Mouse (Mus musculus): Measurements from ENCODE around the gene Copz2.
"Not testable (repeated sequence)": the region's sequence is repeated elsewhere in the genome, so short reads cannot be mapped to it uniquely, and the experiment has no call there.

Gene Copz2

DNA sequence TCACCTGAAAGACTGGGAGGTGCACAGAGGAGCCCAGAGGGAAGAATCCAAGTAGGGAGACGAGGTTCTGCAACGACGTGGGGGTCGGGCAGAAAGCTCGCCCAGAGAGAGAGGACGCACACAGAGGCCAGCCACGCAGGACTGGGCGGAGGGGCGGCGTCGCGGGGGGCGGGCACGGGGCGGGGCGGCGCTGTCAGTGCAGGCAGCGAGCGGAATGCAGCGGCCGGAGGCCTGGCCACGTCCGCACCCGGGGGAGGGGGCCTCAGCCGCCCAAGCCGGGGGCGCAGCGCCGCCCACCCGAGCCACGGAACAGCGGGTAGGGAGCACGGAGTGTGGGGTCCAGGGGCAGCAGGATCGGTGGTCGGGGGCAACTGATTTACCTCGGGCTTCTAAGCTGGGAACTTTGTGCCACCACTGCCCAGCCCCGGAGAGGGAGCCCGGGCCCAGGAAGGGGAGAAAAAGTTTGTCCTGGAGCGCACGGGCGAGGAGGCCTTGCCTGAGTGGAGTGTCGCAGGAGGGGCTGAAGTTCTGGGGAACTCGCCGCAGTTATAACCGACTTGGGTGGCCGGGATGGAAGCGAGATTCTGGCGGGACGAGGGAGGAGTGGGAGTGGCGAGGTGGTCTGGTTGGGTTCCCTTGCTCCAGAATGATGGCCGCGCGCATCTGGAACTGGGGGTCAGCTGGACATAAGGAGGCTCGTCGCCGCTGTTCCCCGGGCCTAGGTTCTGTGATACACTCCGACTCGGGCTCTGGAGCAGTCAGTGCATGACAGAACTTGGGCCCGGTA lies at the start of gene Copz2:
Copz2 (plus strand) TSS at position 190 of the 787 bp plus-strand sequence.
- no peak for DNase-seq (ENCODE audit: low spot score in 2 of 2)

DNA sequence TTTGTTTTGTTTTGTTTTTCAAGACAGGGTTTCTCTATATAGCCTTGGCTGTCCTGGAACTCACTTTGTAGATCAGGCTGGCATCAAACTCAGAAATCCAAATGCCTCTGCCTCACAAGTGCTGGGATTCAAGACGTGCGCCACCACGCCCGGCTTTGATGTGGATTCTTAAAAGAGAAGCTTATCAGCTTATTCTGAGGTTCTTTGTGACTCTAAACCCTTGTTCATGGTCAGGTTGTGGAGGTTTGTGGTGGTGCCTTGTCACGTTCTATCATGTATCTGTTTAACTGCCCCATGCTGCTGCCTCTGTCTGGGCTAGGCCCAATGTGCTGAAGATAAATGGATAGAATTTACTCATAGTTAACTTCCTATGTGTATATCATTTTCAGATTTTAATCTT lies 44.1 kb upstream of the Copz2 start:
- no peak for DNase-seq (ENCODE audit: low spot score in 2 of 2)

DNA sequence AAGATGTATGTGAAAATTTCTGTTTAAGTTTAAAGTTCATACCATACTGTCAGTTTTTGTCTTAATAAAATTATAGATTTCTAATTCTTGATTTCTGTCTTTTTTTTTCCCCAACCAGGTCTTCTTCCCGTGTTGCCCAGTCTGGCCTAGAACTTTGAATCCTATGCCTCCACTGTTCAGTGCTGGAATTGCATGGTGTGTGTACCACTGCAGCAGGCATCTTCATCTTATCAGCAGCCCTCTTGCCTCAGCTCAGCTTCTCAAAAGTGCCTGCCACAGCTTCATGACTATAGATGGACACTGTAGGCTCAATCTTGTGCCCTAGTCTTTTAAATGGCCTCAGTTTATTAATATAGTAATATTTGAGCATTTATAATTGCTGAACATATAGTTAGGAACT lies 41.6 kb upstream of the Copz2 start:
- no peak for DNase-seq (ENCODE audit: low spot score in 2 of 2)

DNA sequence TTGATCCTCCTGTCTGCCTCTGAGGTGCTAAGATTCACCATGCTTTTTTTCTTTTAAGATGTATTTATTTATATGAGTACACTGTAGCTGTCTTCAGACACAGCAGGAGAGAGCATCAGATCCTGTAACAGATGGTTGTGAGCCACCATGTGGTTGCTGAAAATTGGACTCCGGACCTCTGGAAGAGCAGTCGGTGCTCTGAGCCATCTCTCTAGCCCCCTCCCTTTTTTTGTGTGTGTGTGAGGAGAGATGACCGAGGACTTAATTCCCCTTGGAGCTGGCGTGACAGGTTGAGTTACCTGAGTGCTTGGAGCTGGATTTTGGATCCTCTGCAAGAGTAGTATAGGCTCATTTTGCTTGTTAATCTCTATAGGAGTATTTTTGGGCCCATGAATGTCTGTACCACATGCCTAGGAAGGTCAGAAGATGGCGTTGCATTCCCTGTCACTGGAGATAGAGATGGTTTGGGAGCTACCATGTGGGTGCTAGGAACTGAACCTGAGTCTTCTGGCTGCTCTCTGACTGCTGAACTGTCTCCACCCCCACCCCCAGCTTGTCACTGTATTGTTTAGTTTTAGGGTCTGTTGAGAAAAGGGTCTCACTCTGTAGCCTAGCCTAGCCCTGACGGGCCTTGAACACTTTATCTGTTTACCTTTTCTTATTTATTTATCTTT lies 40.0 kb upstream of the Copz2 start:
- DNase-seq (ENCODE audit: low spot score in 2 of 2): no peak

DNA sequence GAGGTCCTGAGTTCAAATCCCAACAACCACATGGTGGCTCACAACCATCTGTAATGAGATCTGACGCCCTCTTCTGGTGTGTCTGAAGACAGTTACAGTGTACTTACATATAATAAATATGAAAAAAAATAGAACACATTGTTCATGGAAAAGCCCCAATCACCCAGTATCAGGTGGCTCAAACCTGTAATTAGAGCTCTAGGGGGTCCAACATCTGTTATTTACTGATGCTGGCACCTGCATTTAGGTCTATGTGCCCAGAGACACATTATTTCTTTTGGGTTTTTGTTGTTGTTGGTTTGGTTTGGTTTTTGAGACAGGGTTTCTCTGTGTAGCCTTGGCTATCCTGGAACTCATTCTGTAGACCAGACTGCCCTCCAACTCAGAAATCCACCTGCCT lies 38.5 kb upstream of the Copz2 start:
- DNase-seq (ENCODE audit: low spot score in 2 of 2): not testable (repeated sequence)

DNA sequence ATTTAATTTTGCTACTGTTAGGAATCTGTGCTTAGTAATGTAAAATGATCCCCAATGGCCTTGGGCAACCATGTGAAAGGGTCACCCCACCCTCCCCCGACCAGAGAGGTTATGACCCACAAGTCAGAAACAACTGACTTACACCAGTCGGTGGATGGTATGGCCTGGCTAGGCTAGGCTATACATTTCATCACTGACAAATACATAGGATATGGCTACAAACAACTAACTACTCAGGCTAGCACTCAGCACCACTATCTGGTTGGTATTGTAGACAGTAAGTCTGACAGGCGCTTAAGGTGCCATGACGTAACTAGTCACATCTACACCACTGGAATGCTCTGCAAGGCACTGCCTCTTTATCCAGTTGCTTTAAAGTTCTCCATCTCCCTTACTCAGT lies 36.2 kb upstream of the Copz2 start:
- no peak for DNase-seq (ENCODE audit: low spot score in 2 of 2)

DNA sequence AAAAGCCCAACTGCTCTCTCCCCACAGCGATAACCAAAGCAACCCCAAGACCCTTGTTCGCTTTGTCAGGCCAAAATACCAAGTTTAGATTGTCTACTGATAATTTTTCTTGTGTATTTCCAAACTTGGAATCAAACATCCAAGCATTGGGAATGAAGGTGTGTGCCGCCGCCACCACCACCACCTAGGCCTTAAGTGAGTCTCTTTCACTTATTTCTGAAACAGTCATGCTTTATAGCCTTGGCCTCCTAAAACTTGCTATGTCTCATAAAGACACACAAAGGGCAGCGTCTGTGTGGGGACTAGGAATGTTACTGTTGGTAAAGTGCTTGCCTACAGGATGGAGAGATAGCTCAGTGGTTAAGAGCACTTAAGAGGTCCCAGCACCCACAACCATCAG lies 35.8 kb upstream of the Copz2 start:
- DNase-seq (ENCODE audit: low spot score in 2 of 2): no peak

DNA sequence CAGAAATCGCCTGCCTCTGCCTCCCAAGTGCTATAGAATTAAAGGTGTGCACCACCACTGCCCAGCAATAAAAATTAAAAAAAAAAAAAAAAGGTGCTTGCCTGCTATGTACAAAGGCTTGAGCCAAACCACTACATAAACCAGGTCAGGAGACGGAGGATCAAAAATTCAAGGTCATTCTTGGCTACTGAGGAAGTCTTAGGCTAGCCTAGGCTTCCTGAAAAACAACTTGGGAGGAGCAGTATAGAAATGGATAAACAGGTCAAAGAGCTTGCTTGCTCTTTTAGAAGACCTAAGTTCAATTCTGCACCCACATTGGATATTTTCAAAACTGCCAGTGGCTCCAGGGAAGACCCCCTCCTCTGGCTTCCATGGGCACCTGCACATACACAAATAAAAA lies 35.2 kb upstream of the Copz2 start:
- no peak for DNase-seq (ENCODE audit: low spot score in 2 of 2)

DNA sequence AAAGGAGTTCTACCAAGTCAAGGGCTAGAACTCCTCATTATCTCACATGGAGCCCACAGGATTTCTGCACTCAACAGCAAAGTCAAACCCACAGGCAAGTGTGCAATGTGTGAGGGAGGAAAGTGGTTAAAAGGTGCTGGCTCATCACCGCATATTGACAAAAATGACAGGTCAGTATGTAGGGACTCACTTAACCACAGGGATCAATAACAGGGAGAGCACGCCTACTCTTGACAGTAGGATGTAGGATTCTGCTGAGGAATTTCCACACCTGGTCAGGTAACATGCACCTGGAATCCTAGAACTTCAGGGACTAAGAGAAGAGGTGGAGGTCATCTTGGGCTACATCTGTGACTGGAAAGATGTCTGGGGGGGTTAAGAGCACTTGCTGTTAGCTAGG lies 33.8 kb upstream of the Copz2 start:
- DNase-seq (ENCODE audit: low spot score in 2 of 2): no peak

DNA sequence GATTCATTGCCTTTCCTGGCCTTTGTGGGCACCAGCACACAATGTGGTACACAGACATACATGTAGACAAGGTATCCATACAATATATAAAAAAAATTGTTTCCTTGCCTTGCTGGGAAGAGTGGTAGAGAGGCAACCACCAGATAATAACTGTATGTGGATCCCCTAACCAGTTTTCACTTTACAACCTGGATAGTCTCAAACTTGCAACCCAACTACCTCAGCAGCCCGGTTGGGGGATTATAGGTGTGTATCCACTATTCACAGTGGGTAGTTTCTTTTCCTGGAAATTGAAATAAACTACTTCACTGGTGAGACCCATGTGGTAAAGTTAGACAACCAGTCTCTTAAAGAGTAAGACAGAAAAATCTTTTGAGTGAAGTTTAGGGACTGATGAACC lies 33.2 kb upstream of the Copz2 start:
- DNase-seq (ENCODE audit: low spot score in 2 of 2): no peak

DNA sequence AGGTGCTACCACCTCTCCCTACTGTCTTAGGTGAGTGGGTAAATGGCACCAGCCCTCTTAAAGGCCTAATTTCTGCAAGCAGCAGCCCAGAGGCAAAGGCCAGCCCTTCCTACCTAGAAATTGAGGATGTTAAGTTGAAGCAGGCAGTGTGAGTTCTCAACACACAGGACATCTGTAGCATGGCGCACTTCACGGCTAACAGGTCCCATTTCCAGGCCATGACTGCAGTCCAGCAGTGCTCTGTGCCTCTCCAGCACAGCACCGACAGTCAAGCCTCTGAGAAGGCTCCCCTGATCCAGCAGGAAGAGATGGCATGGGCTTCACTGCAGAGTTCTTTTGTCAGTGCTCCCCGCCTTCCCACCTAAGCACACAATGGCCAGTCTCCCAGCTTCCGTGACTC lies 32.7 kb upstream of the Copz2 start:
- no peak for DNase-seq (ENCODE audit: low spot score in 2 of 2)

DNA sequence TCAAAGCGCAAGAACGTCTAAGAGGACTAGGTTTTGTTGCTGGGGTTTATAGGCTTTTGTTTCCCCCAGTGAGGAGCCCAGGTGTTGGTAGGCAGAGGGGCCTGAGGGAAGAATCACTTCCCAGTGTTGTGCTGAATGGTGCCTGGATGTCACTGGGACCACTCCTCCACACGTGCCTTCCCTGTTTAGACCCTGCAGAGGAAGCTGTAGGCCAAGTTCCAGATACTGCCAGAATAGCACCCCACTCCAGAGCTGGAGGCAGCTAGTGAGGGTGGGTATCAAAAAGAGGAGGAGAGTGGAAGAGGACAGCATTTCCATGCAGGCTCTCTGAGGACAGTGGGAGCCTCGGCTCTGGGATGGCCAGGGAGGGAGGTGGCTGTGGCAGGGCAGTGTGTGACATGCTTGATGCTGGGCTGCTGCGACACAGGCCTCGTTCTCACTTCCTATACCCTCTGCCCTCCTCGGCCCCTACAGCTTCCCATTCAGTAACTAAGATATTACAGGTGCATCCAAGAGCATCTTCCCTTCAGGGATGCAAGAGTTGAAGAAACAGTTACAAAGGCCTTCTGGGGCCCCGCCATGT lies 31.5 kb upstream of the Copz2 start:
- no peak for DNase-seq (ENCODE audit: low spot score in 2 of 2)

DNA sequence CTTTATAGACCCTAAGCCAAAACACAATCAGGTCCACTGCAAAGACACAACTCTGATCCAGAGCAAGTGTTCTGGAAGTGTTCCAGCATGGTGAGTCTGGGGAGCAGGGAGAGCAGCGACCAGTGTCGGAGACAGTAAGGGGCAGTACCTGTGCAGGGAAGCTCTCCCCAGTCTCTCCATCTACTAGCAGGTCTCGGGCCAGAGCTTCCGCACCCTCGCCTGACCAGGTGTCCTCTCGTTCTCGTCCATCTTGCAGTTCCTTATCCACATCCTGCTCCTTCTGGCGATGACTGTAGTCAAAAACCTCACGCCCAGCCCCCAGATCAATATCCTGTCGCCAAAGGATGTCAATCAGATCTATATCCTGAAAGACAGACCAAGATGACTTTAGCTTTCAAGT lies 27.7 kb upstream of the Copz2 start:
- DNase-seq (ENCODE audit: low spot score in 2 of 2): no peak

DNA sequence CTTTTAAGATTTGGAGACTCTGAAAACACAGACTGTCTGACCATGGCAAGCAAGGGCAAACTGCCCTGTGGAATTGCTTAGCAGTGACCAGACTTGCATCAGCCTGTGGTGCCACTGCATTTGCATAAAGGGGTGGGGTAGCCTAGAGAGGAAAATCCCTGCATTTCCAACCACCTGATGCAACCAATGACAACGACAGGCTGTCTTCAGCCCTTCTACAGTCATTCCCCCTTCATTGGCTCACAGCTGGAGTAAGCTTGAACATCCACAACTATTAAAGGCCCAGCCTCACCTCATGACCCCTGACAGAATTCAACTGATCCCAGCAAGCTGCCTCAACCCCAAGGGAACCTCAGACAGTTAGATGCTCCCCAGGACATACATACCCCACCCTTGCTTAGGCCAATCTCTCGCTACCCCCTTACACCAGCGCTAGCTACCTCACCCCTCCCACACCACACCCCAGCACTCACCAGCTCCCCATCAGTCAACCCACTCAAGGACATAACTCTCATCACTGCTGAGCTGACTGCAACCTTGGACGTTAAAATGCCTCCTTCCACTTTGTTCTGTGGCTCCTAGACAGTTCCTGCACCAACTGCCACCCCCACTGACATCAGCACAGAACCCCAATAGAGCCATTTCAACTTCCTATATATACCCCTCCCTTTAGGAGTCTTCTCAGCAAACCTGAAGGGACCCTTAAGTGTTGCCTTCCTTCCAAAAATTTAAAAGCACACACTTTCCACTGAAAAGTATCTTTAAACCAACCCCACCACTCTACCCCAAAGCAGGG lies 26.8 kb upstream of the Copz2 start:
- DNase-seq (ENCODE audit: low spot score in 2 of 2): no peak

DNA sequence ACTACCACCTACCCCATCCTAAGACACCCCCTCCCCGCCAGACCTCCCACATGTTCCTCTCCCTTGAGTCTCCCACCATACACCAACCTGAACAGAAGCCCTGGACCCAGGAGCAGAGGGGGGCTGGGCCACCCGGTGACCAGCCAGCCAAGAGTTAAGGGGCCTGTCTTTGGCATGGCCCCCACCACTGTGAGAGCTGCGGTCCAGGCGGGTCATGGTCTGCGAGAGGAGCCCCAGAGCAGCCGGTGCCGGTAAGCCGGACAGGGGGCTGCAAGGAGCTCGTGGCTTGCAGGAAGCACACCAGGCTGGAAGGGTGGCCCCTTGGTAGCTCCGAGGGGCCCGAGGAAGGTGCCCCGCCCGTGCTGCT lies 26.2 kb upstream of the Copz2 start:
- DNase-seq (ENCODE audit: low spot score in 2 of 2): peak in 1 of 2 experiments; percentile 16

DNA sequence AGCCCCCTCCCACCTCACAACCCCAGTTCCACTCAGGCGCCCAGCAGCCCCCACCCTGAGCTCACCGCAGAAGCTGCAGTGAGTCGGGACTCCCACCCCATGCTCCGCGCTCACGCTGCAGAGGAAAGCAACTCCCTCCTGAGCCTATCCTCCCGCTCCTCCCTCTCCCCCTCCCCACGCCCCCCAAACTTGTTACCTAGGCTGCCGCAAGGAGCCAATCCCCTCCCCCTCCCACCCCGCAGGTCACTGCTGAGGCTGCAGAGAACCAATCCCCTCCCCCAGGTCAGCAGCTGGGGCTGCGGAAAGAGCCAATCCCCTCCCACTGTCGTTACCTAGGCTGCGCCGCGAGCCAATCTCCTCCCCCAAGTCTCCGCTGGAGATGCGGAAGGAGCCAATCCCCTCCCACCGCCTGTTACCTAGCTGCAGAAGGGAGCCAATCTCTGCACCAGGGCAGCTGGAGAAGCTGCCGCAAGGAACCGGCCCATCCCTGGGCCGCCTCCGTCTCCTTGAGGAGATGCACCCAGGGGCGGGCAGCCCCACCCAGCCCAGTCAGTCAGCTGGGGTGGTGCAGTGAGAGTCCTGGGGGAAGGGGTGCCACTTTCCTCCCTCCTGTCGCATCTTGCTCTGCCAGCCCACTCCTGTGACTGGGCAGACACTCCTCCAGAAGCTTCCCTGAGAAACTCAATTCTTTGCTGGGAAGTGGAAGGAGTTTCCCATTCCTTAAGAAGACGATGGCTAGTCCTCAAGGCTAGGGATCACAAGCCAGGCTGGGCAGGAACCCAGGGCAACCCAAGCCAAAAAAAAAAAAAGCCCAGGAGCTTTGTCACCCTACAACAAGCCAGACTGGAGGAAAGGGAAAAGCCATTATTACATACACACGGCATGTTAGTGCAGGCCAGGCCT lies 25.5 kb upstream of the Copz2 start:
- DNase-seq (ENCODE audit: low spot score in 2 of 2): peak; percentile 58 to 79

DNA sequence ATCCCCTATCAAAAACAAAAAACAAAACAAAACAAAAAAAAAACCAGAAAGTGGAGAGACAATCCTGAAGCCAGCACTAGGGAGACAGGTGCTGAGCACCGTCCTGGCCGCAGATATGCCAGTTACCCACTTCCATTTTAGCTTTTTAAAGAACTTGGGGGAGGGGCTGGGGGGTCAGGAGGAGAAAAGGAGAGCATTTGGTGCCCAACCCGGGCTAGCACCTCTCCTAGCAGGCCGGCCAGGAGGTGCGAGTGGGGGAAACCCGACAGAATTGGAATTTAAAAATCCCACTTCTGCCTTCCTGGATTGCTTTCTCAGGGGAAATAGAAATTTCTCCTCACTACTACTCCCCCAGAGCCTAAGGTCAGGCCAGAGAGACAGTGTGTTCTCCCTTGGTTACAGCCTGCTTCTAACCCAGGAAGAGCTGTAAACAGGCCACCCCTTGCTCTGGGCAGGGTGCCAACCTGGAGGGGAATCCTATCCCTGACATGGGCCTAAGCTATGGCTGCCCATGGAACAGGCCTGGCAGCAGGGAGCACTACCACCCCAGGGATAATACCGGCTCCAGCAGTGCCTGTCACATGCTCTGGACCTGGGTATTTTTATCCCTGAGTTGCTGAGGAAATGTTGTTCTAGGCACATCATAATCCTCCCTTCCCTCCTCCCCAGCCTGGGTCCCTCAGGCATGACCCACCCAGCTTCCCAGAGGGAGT lies 24.7 kb upstream of the Copz2 start:
- DNase-seq (ENCODE audit: low spot score in 2 of 2): peak in 1 of 2 experiments; percentile 54

DNA sequence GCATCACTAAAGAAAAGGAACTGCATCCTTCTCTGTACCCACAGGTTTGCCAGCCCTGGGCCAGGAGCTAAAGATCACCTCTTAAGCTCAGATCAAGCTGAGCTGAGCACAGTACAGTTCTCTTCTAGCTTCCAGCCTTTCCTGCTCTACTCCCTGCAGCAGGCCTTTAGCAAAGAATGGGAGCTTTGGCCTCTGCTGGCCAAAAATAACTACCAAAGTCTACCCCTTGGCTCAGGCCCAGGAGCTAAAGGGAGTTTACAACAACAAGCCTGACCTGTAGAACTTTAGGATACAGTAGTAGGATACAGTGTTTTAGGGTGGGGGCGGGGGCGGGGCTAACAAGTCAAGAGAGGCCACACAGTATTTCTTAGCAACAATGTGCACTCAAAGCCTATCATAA lies 23.2 kb upstream of the Copz2 start:
- DNase-seq (ENCODE audit: low spot score in 2 of 2): no peak

DNA sequence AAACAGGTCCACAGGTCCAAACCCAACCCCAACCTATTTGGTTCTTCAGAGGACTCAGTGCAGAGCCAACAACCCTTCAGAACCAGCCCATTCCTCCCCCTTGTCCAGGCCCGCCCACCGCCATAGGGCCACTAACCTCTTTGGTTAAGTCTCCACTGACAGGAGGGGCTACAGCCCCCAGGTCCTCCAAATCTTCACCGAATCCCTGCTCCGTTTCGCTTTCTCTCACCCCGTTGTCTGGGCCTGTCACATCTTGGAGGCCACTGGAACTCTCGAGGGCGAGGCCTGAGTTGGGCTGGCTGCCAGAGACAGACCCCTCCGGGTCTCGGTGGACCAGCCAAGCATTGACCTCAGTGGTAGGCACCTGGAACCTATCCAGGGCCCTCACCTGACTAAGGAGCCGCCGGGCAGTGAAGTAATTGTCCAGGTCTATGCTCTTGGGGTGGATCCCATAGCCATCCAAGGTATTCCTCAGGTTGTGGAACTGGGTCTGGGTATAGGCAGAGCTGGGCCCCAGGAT lies 22.5 kb upstream of the Copz2 start:
- DNase-seq (ENCODE audit: low spot score in 2 of 2): no peak

DNA sequence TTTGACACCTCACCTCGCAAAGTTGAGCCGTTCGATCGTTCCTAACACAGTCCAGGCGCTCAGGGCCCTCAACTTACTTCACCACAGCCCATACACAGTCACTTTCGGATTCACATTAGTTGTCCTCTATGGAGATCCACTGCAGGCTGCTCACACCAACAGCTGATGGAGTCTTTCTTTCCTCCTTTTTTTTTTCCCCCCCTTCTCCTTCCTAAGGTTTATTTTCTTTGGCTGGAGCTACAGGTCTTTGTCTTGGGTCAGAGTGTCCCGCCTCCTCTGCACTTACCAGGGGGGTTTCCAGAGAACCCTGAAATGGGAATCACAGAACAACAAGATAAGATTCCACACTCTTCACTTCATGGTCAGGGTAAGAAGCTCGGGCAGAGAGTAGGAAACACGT lies 21.8 kb upstream of the Copz2 start:
- DNase-seq (ENCODE audit: low spot score in 2 of 2): no peak
